Mouse (Mus musculus) midbrain, embryonic 13.5 days (tissue): ENCODE data around the gene Wfdc21. TPM values are rescaled to one million over a fixed set of nuclear protein-coding genes. Genes with fewer than 3 reads are reported as not detected.

ENCODE experiments used
- ATAC-seq: fragments of 200-750 bp; cut with Nextera tagmentation; 2 replicates; pipeline ENCODE4 v1.8.0; 2017; ENCODE audit warnings: mild to moderate bottlenecking, moderate TSS enrichment, moderate library complexity
- H3K27ac ChIP-seq: fragments of 300-500 bp; sonication (generic); 2 replicates; pipeline ENCODE4 v1.5.1; 2015; ENCODE audit warnings: inconsistent platforms, mild to moderate bottlenecking, moderate library complexity
- H3K27me3 ChIP-seq: fragments of 300-500 bp; sonication (generic); 2 replicates; pipeline ENCODE4 v1.6.1; 2015; ENCODE audit warnings: mild to moderate bottlenecking, inconsistent platforms
- H3K36me3 ChIP-seq: fragments of 300-500 bp; sonication (generic); 2 replicates; pipeline ENCODE4 v1.6.1; 2015; ENCODE audit warnings: mild to moderate bottlenecking, inconsistent platforms
- H3K4me1 ChIP-seq: fragments of 300-500 bp; sonication (generic); replicated peaks from 2 replicates; pipeline ENCODE4 v1.6.1; 2015; ENCODE audit warnings: inconsistent platforms
- H3K4me2 ChIP-seq: fragments of 300-500 bp; sonication (generic); replicated peaks from 2 replicates; pipeline ENCODE4 v1.6.1; 2015; ENCODE audit warnings: moderate library complexity, mild to moderate bottlenecking, inconsistent platforms
- H3K4me3 ChIP-seq: fragments of 300-500 bp; sonication (generic); replicated peaks from 2 replicates; pipeline ENCODE4 v1.5.1; 2015; ENCODE audit warnings: mild to moderate bottlenecking, inconsistent platforms
- H3K9ac ChIP-seq: fragments of 300-500 bp; sonication (generic); replicated peaks from 2 replicates; pipeline ENCODE4 v1.6.1; 2015; ENCODE audit warnings: mild to moderate bottlenecking, inconsistent platforms
- H3K9me3 ChIP-seq: fragments of 300-500 bp; sonication (generic); 2 replicates; pipeline ENCODE4 v1.6.1; 2016; ENCODE audit warnings: mild to moderate bottlenecking, inconsistent platforms
- WGBS: fragments of 180-500 bp; shearing (Covaris S2); methylation state at CpG from one replicate; pipeline ENCODE4 v1.1.7; 2015; 5-methylcytosine and 5-hydroxymethylcytosine counted together
- polyA plus RNA-seq: library from polyadenylated mRNA; unstranded; fragments of >200 nt; fragmentation: Nextera tagmentation; extraction: Ambion mirVana; gene quantifications from 2 replicates; pipeline ENCODE4 v1.2.1, GENCODE M21; 2015

Wfdc21 gene
- 0.43 TPM in 1 of 2 replicates, not detected in the other for polyA plus RNA-seq

DNA sequence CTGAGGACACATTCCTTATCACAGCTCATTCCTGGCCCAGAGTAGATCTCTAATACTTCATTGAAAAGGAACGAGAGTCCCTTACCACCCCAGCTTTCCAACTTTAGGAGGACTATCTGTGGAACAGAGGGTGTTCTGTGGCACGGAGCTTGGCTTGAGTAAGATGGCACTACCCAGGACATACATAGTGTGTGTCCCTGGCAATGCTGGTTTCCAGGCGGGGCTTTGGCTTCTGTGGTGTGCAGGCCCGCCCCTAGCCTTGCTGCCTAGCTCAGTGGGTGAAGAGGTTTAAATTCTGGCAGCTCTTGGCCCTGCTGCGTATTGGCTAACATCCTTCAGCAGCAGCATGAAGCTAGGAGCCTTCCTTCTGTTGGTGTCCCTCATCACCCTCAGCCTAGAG lies at the start of gene Wfdc21:
Gene Wfdc21, plus strand, starts transcription at position 260 of the 400 bp plus-strand sequence.
- Histone ChIP-seq H3K9ac (no peak within 1 kb of the TSS), H3K4me1 (no peaks in the 10 kb centered on the region), H3K27ac (no peak within 1 kb of the TSS), H3K4me3 (no peak within 1 kb of the TSS), H3K9me3 (no peaks in the 10 kb centered on the region), H3K4me2 (no peak within 1 kb of the TSS), H3K36me3 (no peaks in the 10 kb centered on the region), H3K27me3 (peaks cover 42% of the 10 kb centered on the region)
- ATAC-seq = no peak
- WGBS = 77% methylated on average over 5 of the region's 5 CpGs

DNA sequence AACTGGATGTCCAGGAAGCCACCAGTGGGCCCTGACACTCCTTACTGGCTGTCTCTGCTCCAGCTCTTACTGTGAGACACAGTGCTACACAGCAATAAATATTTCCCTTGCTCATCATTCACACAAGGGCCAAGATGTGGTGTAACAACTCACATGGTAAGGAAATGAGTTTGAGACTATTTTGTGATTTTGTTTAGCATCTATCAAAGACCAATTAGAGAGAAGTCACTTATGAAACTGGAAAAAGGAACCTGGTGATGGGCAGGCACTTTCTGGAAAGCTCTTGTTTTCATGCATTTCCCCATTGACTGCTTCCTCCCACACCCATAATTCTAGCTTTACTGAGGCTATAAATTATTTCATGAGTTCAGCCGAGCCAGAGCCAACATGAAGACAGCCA lies 43.0 kb upstream of the Wfdc21 start, which contains the start of gene Wfdc17:
Gene Wfdc17, plus strand, starts transcription at position 287 of the 400 bp plus-strand sequence.
- Histone ChIP-seq H3K36me3 (no peaks in the 10 kb centered on the region), H3K27me3 (no peaks in the 10 kb centered on the region), H3K9me3 (no peaks in the 10 kb centered on the region), H3K4me2 (no peak within 1 kb of the TSS), H3K4me3 (no peak within 1 kb of the TSS), H3K9ac (no peak within 1 kb of the TSS), H3K4me1 (no peaks in the 10 kb centered on the region), H3K27ac (no peak within 1 kb of the TSS)
- ATAC-seq = no peak
- WGBS = 68% methylated on average over 1 of the region's 1 CpGs

DNA sequence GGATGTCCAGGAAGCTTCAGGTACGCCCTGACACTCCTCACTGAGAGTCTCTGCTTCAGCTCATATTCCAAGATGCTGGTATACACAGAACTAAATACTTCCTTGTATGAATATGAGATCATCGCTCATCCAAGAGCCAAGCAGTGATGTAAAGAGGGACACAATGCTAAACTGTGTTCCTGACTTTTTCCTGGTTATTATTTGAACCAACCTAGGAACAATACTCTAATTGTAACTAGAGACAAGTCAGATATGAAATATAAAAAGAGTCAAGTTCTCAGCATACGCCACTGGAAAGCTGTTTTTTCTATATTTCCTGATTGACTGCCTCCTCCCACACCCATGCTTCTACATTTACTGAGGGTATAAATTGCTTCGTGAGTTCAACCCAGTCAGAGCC lies 38.0 kb upstream of the Wfdc21 start, which contains the start of gene Wfdc18:
Gene Wfdc18, plus strand, starts transcription at position 301 of the 400 bp plus-strand sequence.
- no peak within 1 kb of the TSS for H3K27ac ChIP-seq
- WGBS = 73% methylated on average over 4 of the region's 4 CpGs
- no peaks in the 10 kb centered on the region for H3K4me1 ChIP-seq
- H3K9me3 ChIP-seq = no peaks in the 10 kb centered on the region
- H3K27me3 ChIP-seq = no peaks in the 10 kb centered on the region
- H3K4me3 ChIP-seq = no peak within 1 kb of the TSS
- H3K36me3 ChIP-seq = no peaks in the 10 kb centered on the region
- H3K4me2 ChIP-seq = no peak within 1 kb of the TSS
- no peak within 1 kb of the TSS for H3K9ac ChIP-seq
- ATAC-seq = no peak

DNA sequence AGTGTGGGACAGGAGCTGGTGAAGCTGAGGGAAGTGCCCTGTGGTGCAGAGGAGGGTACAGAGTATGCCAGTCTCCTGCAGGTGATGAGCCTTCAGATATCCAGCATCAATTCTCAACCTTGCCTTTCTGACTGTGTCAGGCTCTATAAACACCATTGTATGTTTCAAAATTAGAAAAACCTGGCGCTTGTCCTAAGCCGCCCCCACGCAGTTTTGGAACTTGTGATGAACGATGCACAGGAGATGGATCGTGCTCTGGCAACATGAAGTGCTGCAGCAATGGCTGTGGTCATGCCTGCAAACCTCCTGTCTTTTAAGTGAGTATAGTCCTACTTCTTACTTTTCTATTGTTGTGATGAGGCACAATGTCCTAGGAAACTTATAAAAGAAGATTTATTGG lies 37.1 kb upstream of the Wfdc21 start:
- ATAC-seq = no peak
- no peak overlapping the region for H3K27ac ChIP-seq
- no peak overlapping the region for H3K4me2 ChIP-seq
- 90% methylated on average over 5 of the region's 5 CpGs for WGBS
- H3K9me3 ChIP-seq = no peaks in the 10 kb centered on the region
- H3K4me3 ChIP-seq = no peak overlapping the region
- no peaks in the 10 kb centered on the region for H3K4me1 ChIP-seq
- H3K9ac ChIP-seq = no peak overlapping the region
- no peaks in the 10 kb centered on the region for H3K36me3 ChIP-seq
- H3K27me3 ChIP-seq = no peaks in the 10 kb centered on the region

DNA sequence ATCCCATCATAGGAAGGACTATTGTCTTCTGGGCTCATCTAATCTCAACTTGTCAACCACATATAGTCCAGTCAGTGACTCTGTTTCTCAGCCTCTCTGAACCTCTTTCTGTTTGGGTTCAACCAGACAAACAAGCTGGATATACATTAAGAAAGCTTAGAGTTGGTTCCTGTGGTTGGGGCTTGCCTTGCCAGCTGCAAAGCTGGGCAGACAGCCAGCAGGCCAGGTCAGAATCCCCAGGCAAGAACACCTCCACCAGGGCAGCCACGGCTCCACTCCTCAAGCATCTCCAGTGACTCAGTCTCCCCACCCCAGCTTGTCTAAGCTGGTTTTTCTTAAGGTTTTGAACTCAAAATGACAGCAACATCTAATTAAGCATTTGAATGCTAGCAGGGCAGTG lies 34.1 kb upstream of the Wfdc21 start:
- no peak overlapping the region for H3K9ac ChIP-seq
- no peak overlapping the region for H3K27ac ChIP-seq
- no peak for ATAC-seq
- 81% methylated on average over 1 of the region's 1 CpGs for WGBS
- no peaks in the 10 kb centered on the region for H3K4me1 ChIP-seq
- H3K27me3 ChIP-seq = no peaks in the 10 kb centered on the region
- no peak overlapping the region for H3K4me2 ChIP-seq
- no peak overlapping the region for H3K4me3 ChIP-seq
- no peaks in the 10 kb centered on the region for H3K9me3 ChIP-seq
- H3K36me3 ChIP-seq = no peaks in the 10 kb centered on the region

DNA sequence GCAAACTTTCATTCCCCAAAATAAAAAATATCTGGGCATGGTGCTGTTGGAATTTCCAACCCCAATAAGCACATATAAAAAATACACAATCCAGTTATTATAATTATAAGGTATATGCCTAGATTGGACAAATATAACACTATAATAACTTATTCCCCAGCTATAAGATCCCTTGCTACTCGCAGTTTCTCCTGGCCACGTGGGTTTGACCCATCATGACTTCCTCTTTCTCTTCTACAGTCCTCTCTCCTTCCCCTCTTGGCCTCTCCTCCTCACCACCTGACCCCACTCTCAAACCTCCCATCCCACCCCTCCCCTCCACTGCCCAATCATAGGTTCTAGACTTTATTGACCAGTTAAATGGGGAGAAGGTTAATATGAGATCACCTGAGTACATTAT lies 32.8 kb upstream of the Wfdc21 start:
- Histone ChIP-seq H3K27me3 (no peaks in the 10 kb centered on the region), H3K4me3 (no peak overlapping the region), H3K27ac (no peak overlapping the region), H3K9me3 (no peaks in the 10 kb centered on the region), H3K4me1 (no peaks in the 10 kb centered on the region), H3K9ac (no peak overlapping the region), H3K4me2 (no peak overlapping the region), H3K36me3 (no peaks in the 10 kb centered on the region)
- WGBS = 85% methylated on average over 2 of the region's 2 CpGs
- no peak for ATAC-seq

DNA sequence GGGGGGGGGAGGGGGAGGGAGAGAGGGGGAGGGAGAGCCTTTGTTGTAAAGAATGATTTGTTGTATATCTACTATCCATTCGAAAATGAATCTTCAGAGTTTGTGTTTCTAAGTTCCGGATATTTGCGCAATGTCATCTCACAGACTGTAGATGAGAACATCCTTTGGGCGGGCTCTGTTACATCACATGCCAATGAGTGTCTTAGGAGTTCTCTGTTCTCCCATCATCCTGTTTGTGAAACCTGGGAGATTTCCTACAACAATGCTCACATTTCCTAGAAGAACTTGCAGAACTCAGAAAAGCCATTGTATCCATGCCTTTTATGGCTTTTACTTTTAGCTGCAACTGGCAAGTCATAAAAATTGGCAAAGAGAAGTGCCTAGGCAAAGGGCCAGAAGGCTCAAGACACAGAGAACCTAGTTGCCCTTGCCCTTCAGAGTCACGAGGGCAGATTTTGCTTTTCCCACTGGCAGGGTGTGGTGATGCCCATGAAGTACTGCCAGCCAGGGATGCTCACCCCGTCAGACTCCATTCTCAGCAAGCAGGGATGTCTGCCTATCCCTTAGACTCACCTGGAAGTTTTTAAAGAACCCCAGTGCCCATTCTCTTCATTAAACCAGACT lies 29.6 kb upstream of the Wfdc21 start:
- H3K36me3 ChIP-seq = no peaks in the 10 kb centered on the region
- no peak overlapping the region for H3K4me2 ChIP-seq
- H3K4me3 ChIP-seq = no peak overlapping the region
- 91% methylated on average over 6 of the region's 6 CpGs for WGBS
- no peak for ATAC-seq
- H3K4me1 ChIP-seq = no peaks in the 10 kb centered on the region
- H3K9ac ChIP-seq = no peak overlapping the region
- no peaks in the 10 kb centered on the region for H3K27me3 ChIP-seq
- no peak overlapping the region for H3K27ac ChIP-seq
- no peaks in the 10 kb centered on the region for H3K9me3 ChIP-seq

DNA sequence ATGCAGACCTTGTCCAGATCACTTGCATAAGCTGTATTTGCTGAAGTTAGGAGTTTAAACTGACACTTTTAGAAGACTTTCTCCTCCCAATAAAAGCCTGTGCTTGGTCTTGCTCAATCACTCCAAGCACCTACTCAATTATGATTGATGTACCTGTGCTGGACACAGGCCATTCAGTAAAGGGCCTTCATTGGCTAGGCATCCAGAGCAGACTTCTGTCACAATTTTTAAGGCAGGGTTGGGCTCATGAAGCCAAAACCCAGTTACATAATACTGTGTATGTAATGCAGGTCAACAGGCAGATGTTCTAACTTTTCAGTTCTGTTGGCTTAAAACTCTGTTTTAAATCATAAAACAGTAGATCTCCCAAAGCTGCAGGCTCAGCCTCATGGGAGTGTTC lies 26.0 kb upstream of the Wfdc21 start:
- H3K4me1 ChIP-seq = no peaks in the 10 kb centered on the region
- H3K4me3 ChIP-seq = no peak overlapping the region
- no peak for ATAC-seq
- no peaks in the 10 kb centered on the region for H3K9me3 ChIP-seq
- no peak overlapping the region for H3K4me2 ChIP-seq
- H3K27me3 ChIP-seq = no peaks in the 10 kb centered on the region
- H3K9ac ChIP-seq = no peak overlapping the region
- H3K36me3 ChIP-seq = no peaks in the 10 kb centered on the region
- H3K27ac ChIP-seq = no peak overlapping the region

DNA sequence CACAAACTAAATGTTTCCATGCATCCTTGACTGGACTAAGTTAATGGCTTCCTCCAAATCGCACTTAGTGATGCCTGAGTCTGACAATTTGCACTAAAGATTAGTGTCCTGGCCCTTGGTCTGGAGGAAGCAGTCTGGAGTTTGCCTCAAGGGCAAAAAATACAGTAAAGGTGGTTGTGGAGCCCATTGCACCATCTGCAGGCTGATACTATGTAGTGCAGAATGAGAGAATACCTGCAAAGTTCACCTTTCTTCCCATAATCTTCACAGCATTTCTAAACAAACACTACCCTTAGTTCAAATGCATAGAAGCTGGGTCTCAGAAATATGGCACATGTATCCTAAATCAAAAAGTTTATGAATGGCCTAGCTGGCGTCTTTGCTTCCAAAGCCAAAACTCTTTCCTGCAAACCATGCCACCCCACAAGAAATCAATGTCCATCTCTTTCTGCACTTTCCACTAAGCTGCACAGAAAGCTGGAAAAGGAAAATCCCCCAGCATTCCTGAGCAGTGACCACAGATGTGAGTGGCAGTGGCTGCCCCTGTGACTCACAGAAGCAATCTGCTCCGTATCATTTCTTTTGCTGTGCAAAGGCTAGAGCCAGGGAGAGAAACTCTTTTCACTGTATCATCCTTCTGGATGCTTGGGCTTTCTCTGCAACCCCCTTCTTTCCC lies 17.8 kb upstream of the Wfdc21 start:
- Histone ChIP-seq H3K27ac (no peak overlapping the region), H3K36me3 (no peaks in the 10 kb centered on the region), H3K4me3 (no peak overlapping the region), H3K9ac (no peak overlapping the region), H3K4me2 (no peak overlapping the region), H3K4me1 (no peaks in the 10 kb centered on the region), H3K9me3 (no peaks in the 10 kb centered on the region), H3K27me3 (no peaks in the 10 kb centered on the region)
- WGBS = 76% methylated on average over 3 of the region's 3 CpGs
- ATAC-seq = no peak

DNA sequence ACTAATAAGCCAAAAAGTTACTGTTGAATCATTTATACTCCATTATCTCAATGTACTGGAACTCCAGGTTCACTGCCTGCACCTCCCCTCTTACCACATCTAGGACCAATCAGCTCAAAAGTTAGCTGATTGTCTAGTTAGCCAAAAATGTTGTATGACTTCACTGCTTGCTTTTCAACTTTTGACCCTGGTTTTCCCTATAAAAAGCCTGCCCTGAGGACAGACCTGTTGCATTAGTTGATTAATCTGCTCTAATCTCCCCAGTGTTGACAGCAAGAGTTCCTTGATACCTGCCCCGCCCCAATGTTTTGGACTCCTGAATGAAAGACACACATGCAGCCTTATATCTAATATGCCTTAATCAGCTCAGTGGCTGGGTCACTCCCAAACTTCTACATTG lies 15.6 kb upstream of the Wfdc21 start:
- Histone ChIP-seq H3K27me3 (no peaks in the 10 kb centered on the region), H3K36me3 (no peaks in the 10 kb centered on the region), H3K9ac (no peak overlapping the region), H3K9me3 (no peaks in the 10 kb centered on the region), H3K27ac (no peak overlapping the region), H3K4me2 (no peak overlapping the region), H3K4me3 (no peak overlapping the region), H3K4me1 (no peaks in the 10 kb centered on the region)
- ATAC-seq = no peak
- 86% methylated on average over 1 of the region's 1 CpGs for WGBS

DNA sequence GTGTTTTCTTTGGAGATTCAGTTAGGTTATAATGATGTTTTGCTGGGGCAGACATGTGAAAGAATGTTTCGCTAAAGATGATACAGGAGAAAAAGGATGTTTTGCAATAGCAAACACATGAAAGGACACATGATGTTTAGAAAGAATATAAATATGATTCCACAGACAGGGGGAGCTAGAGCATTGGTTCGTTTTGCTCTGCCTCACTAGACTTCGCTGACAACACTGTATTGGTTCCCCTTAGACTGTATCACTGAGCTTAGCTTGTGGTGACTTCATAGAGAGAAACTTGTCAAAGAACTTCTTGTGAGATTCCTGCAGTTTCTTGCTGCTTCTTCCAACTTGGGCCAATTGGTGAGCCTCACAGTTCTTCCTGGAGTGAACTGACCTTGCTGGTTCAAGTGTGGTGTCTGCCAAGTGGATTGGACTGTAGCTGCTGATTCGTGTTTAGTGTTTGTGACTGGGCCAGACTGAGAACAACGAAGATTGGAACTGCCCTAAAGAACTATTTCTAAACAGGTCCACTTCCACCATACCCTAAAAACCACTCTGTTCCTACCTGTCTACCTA lies 13.6 kb upstream of the Wfdc21 start:
- no peaks in the 10 kb centered on the region for H3K9me3 ChIP-seq
- no peak overlapping the region for H3K27ac ChIP-seq
- H3K4me1 ChIP-seq = no peaks in the 10 kb centered on the region
- no peaks in the 10 kb centered on the region for H3K36me3 ChIP-seq
- no peak overlapping the region for H3K4me3 ChIP-seq
- WGBS = 88% methylated on average over 5 of the region's 5 CpGs
- ATAC-seq = no peak
- no peak overlapping the region for H3K9ac ChIP-seq
- H3K27me3 ChIP-seq = no peaks in the 10 kb centered on the region
- H3K4me2 ChIP-seq = no peak overlapping the region

DNA sequence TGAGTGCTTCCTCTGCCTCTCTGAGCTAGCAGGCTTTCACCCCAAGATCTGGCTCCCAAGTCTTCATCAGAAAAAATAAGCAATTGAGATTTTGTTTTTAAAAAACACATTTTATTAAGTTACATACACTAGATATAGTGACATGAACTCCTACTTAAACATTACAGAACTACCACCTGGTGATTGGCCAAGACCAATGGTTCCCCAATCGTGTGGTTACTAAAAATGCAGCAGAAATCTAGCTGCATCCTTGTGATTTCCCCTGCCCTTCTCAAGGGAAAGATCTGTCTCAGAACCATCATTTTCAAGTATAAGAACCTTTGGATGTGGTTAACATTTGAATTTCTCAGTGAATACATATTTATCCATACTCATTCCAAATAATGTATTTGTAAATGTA lies 12.5 kb upstream of the Wfdc21 start:
- Histone ChIP-seq H3K27me3 (no peaks in the 10 kb centered on the region), H3K9ac (no peak overlapping the region), H3K4me3 (no peak overlapping the region), H3K9me3 (no peaks in the 10 kb centered on the region), H3K4me1 (no peaks in the 10 kb centered on the region), H3K27ac (no peak overlapping the region), H3K36me3 (no peaks in the 10 kb centered on the region), H3K4me2 (no peak overlapping the region)
- 91% methylated on average over 1 of the region's 1 CpGs for WGBS
- no peak for ATAC-seq
